Mouse (Mus musculus): ENCODE results near the gene Iqcf3. TPM values are rescaled to one million over a fixed set of nuclear protein-coding genes. Genes with fewer than 3 reads are reported as not detected.

Iqcf3 gene
- total RNA-seq, 1 experiment from 2014 or later, result 6.7 TPM

GRCm38 (mm10) chr9:106475663-106476001 lies 85.8 kb downstream of the Iqcf3 start, which contains the start of gene Rrp9:
Rrp9 (plus strand) TSS chr9:106475963.
- ATAC-seq (replicated peaks; ENCODE audit: insufficient number of reproducible peaks, low FRiP score, low TSS enrichment, poor library complexity, severe bottlenecking), result no peak

DNA sequence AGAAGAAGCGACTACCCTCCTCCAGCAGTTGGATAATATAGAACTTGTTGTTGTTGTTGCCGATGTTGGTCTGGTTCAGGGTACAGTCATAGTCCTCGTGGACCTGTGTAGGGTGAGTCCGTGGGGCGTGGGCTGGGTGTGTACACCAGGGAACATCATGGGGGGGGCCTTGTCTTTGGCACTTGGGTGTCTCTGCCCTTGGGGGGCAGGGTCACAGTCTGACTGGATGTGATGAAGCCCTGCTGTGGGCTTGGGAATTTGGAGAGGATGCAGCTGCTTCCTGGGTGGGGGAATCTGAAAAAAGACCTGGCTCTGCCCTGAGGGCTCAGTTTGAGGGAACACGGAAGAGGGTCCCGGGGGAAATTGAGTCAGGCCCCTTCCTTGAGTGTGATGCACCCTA lies 86.4 kb downstream of the Iqcf3 start:
- ATAC-seq (replicated peaks; ENCODE audit: insufficient number of reproducible peaks, low FRiP score, low TSS enrichment, poor library complexity, severe bottlenecking), result no peak

GRCm38 (mm10) chr9:106474456-106474855 lies 87.0 kb downstream of the Iqcf3 start:
- peak; percentile 20; the same call in 1 of the 2 replicates for ATAC-seq (replicated peaks; ENCODE audit: insufficient number of reproducible peaks, low FRiP score, low TSS enrichment, poor library complexity, severe bottlenecking)

DNA sequence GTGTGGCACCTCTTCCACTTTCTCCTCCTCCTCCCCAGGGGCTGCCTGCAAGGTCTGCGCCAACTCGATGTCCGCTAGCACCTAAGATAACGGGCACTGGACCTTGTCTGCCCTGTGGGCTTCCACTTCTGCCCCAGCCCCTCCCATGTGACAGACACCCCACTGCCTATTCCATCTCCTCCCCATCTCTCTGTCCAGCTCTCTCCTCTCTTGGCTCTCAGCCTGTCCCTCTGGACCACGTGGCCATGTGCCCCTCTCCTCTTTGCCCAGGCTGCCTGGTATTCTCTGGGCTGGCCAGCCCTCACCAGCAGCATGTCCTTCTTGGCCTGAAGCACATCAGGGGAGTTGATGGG lies 87.7 kb downstream of the Iqcf3 start:
- no peak for ATAC-seq (replicated peaks; ENCODE audit: insufficient number of reproducible peaks, low FRiP score, low TSS enrichment, poor library complexity, severe bottlenecking)

DNA sequence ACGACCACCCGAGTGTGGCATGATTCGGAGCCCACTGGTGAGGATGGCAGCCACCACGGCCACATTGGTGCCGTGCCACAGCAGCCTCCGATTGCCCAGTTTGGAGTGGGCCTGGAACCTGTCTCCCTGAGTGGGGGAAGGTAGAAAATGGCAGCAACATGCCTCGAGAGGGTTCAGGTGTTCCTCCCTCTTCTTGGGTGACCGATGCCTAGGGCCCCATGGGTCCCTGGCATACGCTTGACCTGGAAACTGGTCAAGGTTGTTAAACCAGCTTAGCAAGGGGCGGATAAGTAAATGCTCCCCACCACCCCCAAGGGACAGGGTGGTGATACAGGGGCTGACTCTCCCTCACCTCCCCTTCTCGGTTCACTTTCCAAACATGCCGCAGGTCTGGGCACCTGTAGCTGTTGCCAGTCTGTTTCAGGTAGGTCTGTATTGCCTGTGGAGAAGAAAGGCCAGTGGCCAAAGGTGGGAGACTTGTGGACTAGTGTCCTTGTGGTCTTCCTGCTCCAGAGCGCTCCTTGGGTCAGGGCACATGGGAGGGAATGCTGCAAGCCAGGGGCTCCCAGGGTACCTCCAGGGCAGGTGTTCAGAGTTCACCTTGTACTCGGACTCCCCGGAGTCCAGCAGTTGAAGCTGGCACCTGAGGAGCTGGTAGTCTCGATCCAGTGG lies 88.2 kb downstream of the Iqcf3 start:
- ATAC-seq (replicated peaks; ENCODE audit: insufficient number of reproducible peaks, low FRiP score, low TSS enrichment, poor library complexity, severe bottlenecking), result no peak

GRCm38 (mm10) chr9:106472321-106472720 lies 89.1 kb downstream of the Iqcf3 start:
- no peak for ATAC-seq (replicated peaks; ENCODE audit: insufficient number of reproducible peaks, low FRiP score, low TSS enrichment, poor library complexity, severe bottlenecking)

DNA sequence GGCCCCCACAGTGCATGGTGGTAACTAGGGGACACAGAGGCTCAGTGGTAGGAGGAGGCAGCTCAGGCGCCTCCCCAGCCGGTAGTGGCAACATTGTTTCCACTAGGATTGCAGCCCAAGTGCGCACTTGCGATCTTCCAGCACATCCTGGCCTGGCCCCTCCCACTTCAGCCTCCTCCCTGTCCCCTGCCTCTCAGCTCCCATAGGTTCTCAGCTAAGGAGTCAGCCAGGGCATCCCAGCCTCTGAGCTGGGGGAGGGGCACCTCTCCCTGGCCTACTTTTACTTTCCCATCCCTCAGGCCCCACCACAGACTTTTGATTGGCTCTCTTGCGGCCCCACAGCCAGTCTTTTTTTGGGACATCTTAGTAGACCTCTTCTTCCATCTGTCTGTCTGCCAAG lies 89.5 kb downstream of the Iqcf3 start:
- no peak for ATAC-seq (replicated peaks; ENCODE audit: insufficient number of reproducible peaks, low FRiP score, low TSS enrichment, poor library complexity, severe bottlenecking)

- no peak for ATAC-seq (replicated peaks; ENCODE audit: insufficient number of reproducible peaks, low FRiP score, low TSS enrichment, poor library complexity, severe bottlenecking)
Observed at GRCm38 (mm10) chr9:106470991-106471750, 90.3 kb downstream of the Iqcf3 start.

- ATAC-seq (replicated peaks; ENCODE audit: insufficient number of reproducible peaks, low FRiP score, low TSS enrichment, poor library complexity, severe bottlenecking), result no peak
Observed at GRCm38 (mm10) chr9:106469776-106470175, 91.7 kb downstream of the Iqcf3 start.

- no peak for ATAC-seq (replicated peaks; ENCODE audit: insufficient number of reproducible peaks, low FRiP score, low TSS enrichment, poor library complexity, severe bottlenecking)
Observed at GRCm38 (mm10) chr9:106469317-106469716, 92.1 kb downstream of the Iqcf3 start.

DNA sequence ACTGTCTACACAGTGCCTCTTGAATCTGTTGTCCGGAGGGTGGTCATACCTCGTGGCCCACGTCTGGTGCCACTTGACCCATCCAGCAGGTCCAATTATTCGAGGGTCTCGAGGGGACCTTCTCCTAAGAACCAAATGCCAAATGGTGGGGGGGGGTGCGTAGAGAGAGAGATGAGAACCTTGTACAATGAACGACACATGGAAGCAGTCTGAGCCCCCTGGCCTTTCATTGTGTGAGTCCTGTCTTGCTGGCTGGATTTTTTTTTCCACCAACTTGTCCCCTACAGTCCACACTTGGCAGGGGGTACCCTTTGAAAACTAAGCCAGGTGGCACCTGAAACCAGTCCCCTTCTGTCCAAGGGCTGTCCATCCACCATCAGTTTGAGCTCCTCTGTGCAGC lies 93.7 kb downstream of the Iqcf3 start:
- ATAC-seq (replicated peaks; ENCODE audit: insufficient number of reproducible peaks, low FRiP score, low TSS enrichment, poor library complexity, severe bottlenecking), result no peak

DNA sequence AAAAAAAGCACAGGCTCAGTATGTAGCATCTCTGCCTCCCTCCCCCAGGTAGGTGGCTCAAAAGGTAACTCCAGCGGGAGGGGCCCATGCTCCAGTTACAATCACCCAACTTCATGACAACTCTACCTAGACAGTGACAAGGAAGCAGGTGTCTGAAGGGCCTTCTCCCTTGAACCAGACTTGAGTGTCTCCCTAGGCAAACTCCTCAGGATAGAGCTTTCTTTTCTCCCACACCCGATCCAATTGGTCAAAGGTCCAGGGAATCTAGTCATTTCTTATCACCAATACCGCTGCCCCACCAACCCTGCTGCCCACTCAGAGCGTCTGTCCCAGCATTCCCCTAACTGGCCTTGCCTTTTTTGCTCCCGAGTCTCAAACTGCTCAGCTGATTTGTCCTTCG lies 94.7 kb downstream of the Iqcf3 start:
- no peak for ATAC-seq (replicated peaks; ENCODE audit: insufficient number of reproducible peaks, low FRiP score, low TSS enrichment, poor library complexity, severe bottlenecking)

DNA sequence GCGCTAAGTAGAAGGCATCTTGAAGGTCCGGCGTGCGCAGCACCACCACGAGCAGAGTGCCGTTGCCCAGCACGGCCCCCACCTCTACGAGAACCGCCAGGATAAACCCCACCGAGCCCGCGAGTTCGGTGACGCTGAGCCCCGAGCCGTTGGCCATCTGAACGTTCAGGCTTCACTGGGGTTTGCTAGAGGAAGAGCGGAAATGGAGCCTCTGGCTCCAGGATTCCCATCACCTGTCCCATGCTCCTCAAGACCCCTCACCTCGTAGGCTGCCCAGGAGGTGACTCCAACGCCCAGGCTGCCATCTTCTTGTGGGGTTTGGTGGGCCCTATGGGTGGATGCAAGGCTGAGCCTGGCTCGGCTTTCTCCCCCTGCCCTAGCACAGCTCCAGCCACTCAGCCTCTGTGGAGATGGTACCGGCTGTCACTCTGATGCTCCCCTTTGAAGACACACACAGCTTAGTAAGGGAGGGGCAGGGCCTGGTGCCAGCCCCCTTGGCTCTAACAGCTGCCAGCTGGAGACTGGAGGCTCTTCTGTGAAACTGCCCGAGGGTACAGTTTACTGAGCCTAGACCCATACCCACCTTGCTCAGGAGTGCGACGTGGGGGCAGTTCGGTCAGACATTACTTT lies 95.7 kb downstream of the Iqcf3 start, which contains the start of gene Gpr62:
Gene Gpr62 (minus strand): TSS at position 368 of the 630 bp plus-strand sequence.
- no peak for ATAC-seq (replicated peaks; ENCODE audit: insufficient number of reproducible peaks, low FRiP score, low TSS enrichment, poor library complexity, severe bottlenecking)

- no peak for ATAC-seq (replicated peaks; ENCODE audit: insufficient number of reproducible peaks, low FRiP score, low TSS enrichment, poor library complexity, severe bottlenecking)
Observed at GRCm38 (mm10) chr9:106464751-106465541, 96.5 kb downstream of the Iqcf3 start.

DNA sequence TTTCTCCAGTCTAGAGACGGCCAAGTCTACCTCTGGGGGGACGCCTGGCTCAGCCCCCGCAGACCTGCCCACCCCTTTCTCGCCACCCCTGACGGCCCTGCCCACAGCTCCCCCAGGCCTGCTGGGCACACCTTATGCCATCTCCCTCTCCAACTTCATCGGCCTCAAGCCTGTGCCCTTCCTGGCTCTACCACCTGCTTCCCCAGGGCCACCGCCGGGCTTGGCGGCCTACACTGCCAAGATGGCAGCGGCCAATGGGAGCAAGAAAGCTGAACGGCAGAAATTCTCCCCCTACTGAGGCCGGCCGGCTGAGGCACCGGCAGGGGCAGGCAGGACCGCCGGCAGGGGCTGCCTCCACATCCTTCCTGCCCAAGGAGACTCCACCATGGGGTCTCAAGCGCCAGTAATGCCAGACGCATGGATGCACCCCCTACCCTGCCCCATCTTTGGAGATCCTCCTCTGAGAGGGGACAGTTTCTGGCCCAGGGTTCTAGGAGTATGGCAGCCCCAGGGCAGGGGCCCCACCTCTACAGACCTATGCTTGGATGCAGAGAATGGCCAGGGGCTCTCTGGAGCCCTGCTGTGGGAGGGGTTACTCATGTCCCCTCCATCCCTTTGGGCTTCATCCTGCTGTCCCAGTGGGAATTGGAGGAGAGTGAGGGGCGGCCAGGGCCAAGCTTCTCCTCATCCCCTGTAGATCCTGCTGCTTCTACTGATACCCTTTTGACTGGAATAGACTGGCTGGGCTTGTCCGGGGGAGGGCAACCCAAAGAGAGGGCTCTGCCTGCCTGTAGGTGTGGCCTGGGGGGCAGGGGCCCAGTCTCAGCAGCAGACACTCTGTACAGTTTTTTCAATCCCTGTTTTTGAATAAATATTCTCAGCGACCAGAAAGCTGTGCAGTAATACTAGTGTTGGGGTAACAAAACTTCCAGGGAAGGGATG lies 98.0 kb downstream of the Iqcf3 start:
- ATAC-seq (replicated peaks; ENCODE audit: insufficient number of reproducible peaks, low FRiP score, low TSS enrichment, poor library complexity, severe bottlenecking), result no peak

DNA sequence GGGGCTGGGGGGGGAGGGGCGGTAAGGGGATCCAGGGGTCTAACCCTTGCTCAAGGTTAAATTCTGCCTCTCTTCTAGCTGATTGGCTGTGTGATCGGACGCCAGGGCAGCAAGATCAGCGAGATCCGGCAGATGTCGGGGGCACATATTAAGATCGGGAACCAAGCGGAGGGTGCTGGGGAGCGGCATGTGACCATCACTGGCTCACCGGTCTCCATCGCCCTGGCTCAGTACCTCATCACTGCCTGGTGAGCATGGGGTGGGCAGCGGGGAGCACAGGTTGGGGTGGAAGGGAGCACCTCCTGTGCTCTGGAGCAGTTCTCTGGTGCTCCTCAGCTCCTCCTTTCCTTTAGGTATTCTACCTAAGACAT lies 99.0 kb downstream of the Iqcf3 start:
- no peak for ATAC-seq (replicated peaks; ENCODE audit: insufficient number of reproducible peaks, low FRiP score, low TSS enrichment, poor library complexity, severe bottlenecking)

- ATAC-seq (replicated peaks; ENCODE audit: insufficient number of reproducible peaks, low FRiP score, low TSS enrichment, poor library complexity, severe bottlenecking), result no peak
Observed at GRCm38 (mm10) chr9:106461641-106462429, 99.6 kb downstream of the Iqcf3 start.
